Mouse (Mus musculus): ENCODE measurements around the gene Arid1b. TPM values are rescaled to one million over a fixed set of nuclear protein-coding genes. Genes with fewer than 3 reads are reported as not detected.
A peak's percentile ranks its signal among the peaks of the same experiment; 100 is the strongest.

The Arid1b gene
- polyA plus RNA-seq, 1 experiment, result 9.1 TPM

DNA sequence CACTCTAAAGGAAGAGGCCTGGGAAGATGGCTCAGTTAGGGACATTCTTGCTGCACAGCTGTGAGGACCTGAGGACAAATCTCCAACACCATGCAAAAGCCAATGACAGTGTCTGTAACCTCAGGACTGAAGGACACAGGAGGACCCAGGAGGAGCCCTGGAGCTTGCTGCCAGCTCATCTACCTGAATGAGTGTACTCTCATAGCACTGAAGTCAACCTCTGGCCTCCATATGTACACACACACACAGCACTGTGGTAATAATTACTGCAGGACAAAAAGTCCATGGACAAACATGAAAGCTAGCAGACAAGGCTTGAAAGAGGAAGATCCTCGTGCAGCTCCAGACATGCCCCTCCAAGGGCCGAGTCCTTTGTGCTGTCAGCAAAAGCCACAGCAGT, 238.0 kb downstream of the Arid1b start:
- H3K79me2 ChIP-seq (ENCODE audit: control insufficient read depth, insufficient read depth), result peaks cover 33% of the 10 kb centered on the region

DNA sequence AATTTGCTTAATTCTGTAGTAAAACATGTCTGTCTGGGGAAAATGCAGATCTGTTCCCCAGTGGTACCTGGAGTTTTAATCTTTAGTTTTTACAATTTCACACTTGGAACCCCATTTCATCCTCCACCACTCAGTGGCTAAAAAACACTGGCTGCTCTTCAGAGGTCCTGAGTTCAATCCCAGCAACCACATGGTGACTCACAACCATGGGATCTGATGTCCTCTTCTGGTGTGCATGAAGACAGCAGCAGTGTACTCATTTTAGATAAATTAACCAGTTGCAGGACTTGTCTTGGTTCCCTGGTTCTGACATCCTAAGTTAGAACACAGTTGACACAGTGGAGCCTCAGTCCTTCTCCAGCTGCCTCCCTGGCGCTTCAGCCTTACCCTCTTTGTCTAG, 239.9 kb downstream of the Arid1b start:
- Histone ChIP-seq H3K36me3 (ENCODE audit: control insufficient read depth, insufficient read depth) (no peaks in the 10 kb centered on the region), H3K79me2 (ENCODE audit: control insufficient read depth, insufficient read depth) (peaks cover 46% of the 10 kb centered on the region), H3K27me3 (ENCODE audit: control insufficient read depth, insufficient read depth, insufficient read length) (no peaks in the 10 kb centered on the region), H3K79me3 (ENCODE audit: low read depth) (peaks cover 5% of the 10 kb centered on the region), H3K4me3 (ENCODE audit: insufficient read depth, poor library complexity, severe bottlenecking) (no peak overlapping the region), H3ac (ENCODE audit: control insufficient read depth, insufficient read length, low read depth) (no peak overlapping the region)
- no peak for TF ChIP-seq MYOD1 (IDR thresholded peaks at IDR 0.05; ENCODE audit: control insufficient read depth, insufficient read length, low read depth)
- peak; percentile 16 for TF ChIP-seq FOSL1 (IDR thresholded peaks at IDR 0.05; ENCODE audit: insufficient read depth, low read length, poor library complexity, severe bottlenecking)

More for the DNA sequence above, 238.0 kb downstream of the Arid1b start:
- TF ChIP-seq CTCF (IDR thresholded peaks at IDR 0.05; ENCODE audit: control insufficient read depth, insufficient read depth, insufficient read length) (no peak), USF1 (IDR thresholded peaks at IDR 0.05; ENCODE audit: low read depth) (no peak), FOSL1 (IDR thresholded peaks at IDR 0.05; ENCODE audit: insufficient read depth, low read length, poor library complexity, severe bottlenecking) (no peak), MYOG (IDR thresholded peaks at IDR 0.05; ENCODE audit: control insufficient read depth, extremely low read depth, insufficient read length) (no peak), MYOD1 (IDR thresholded peaks at IDR 0.05; ENCODE audit: control insufficient read depth, insufficient read length, low read depth) (no peak), CEBPB (IDR thresholded peaks at IDR 0.05; ENCODE audit: low read depth) (no peak), MAX (IDR thresholded peaks at IDR 0.05) (no peak)
- Histone ChIP-seq H3K36me3 (ENCODE audit: control insufficient read depth, insufficient read depth) (no peaks in the 10 kb centered on the region), H3ac (ENCODE audit: control insufficient read depth, insufficient read length, low read depth) (no peak overlapping the region), H3K4me3 (ENCODE audit: insufficient read depth, poor library complexity, severe bottlenecking) (no peak overlapping the region), H3K79me3 (ENCODE audit: low read depth) (peaks cover 6% of the 10 kb centered on the region), H3K27me3 (ENCODE audit: control insufficient read depth, insufficient read depth, insufficient read length) (no peaks in the 10 kb centered on the region)

DNA sequence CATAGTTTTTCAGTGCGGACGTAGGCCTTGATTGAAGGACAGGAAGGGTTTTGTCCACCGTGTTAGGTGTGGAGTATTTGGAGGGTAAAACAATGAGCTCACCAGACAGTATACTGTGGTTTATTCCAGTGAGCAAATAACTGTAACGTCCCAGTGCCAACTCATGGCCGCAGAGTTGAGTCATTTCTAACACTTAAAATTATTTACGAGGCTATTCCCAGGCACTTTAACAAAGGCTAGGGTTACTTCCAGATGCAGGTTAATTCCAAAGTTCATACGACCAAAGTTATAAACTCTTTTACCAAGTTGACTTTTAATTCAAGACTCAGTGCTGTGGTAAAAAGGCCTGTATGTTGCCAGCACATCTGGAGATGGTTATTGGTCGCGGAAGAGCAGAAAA, 240.9 kb downstream of the Arid1b start:
- Histone ChIP-seq H3ac (ENCODE audit: control insufficient read depth, insufficient read length, low read depth) (no peak overlapping the region), H3K27me3 (ENCODE audit: control insufficient read depth, insufficient read depth, insufficient read length) (no peaks in the 10 kb centered on the region), H3K79me3 (ENCODE audit: low read depth) (peaks cover 5% of the 10 kb centered on the region), H3K4me3 (ENCODE audit: insufficient read depth, poor library complexity, severe bottlenecking) (no peak overlapping the region), H3K79me2 (ENCODE audit: control insufficient read depth, insufficient read depth) (peaks cover 53% of the 10 kb centered on the region), H3K36me3 (ENCODE audit: control insufficient read depth, insufficient read depth) (no peaks in the 10 kb centered on the region)
- TF ChIP-seq MAX (IDR thresholded peaks at IDR 0.05) (no peak), CEBPB (IDR thresholded peaks at IDR 0.05; ENCODE audit: low read depth) (no peak), FOSL1 (IDR thresholded peaks at IDR 0.05; ENCODE audit: insufficient read depth, low read length, poor library complexity, severe bottlenecking) (peak; percentile 70), CTCF (IDR thresholded peaks at IDR 0.05; ENCODE audit: control insufficient read depth, insufficient read depth, insufficient read length) (no peak)

DNA sequence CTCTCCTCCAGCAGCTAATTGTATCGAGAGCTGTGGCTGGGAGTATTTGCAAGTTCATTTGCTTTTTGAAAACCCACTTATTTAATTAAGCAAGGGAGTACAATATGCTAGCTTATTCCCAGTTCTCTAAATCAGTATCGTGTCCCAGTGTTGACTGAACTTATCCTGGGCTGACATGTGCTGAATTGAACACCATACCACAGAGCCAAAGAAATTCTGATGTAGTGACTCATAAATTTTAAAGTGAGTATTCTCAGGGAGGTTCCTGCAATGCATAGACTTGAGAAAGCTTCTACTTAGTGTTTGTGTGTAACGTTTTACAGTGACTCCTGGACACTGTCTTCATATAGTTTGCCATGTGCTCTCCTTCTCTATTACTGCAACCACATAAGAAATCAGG, 243.6 kb downstream of the Arid1b start:
- TF ChIP-seq MYOG (IDR thresholded peaks at IDR 0.05; ENCODE audit: control insufficient read depth, extremely low read depth, insufficient read length) (no peak), CTCF (IDR thresholded peaks at IDR 0.05; ENCODE audit: control insufficient read depth, insufficient read depth, insufficient read length) (no peak), CEBPB (IDR thresholded peaks at IDR 0.05; ENCODE audit: low read depth) (no peak), FOSL1 (IDR thresholded peaks at IDR 0.05; ENCODE audit: insufficient read depth, low read length, poor library complexity, severe bottlenecking) (no peak), MAX (IDR thresholded peaks at IDR 0.05) (peak; percentile 57), MYOD1 (IDR thresholded peaks at IDR 0.05; ENCODE audit: control insufficient read depth, insufficient read length, low read depth) (no peak), USF1 (IDR thresholded peaks at IDR 0.05; ENCODE audit: low read depth) (no peak)
- H3ac ChIP-seq (ENCODE audit: control insufficient read depth, insufficient read length, low read depth), result no peak overlapping the region
- H3K36me3 ChIP-seq (ENCODE audit: control insufficient read depth, insufficient read depth), result no peaks in the 10 kb centered on the region
- H3K4me3 ChIP-seq (ENCODE audit: insufficient read depth, poor library complexity, severe bottlenecking), result no peak overlapping the region
- no peaks in the 10 kb centered on the region for H3K27me3 ChIP-seq (ENCODE audit: control insufficient read depth, insufficient read depth, insufficient read length)
- H3K79me3 ChIP-seq (ENCODE audit: low read depth), result peaks cover 9% of the 10 kb centered on the region
- H3K79me2 ChIP-seq (ENCODE audit: control insufficient read depth, insufficient read depth), result peaks cover 56% of the 10 kb centered on the region

DNA sequence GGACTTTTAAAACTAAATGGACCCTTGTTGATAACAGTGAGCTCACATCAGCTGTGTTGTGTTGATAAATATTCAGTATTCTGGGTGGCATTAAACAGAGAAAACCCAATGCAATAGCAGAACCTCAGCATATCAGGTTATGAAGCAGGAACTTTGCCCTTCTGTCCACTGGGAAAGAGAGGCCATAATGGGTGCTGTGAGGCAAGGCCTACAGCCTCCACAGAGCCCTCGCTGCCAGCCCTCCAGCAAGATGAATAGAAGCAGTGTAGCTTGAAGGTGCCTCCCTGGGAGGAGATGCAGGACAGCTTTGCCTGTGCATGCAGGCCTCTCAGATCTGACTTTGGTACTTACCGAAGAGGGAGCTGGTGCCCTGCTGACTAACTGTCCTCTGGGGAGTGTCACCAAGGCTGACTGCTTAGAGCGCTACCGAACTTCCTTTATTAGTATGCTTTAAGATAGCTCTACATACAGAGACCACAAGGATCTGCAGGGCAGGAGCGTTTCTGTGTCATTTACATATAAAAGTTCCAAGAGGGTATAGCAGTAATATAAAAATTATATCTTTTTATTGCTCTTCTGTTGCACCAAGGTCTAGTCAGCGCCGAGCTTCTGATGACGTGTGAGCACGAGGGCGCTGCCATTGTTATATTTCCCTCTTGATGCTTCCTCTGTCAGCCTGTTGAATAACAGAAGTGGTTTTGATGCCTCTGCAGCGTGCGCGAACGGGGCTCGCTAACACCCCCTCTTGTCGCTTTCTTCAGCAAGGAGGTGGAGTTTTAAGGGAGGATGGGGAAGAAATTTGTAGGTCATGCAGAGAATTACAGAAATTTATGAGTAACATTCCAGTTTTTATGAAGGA, 244.5 kb downstream of the Arid1b start:
- Histone ChIP-seq H3K36me3 (ENCODE audit: control insufficient read depth, insufficient read depth) (peaks cover 5% of the 10 kb centered on the region), H3ac (ENCODE audit: control insufficient read depth, insufficient read length, low read depth) (no peak overlapping the region), H3K4me3 (ENCODE audit: insufficient read depth, poor library complexity, severe bottlenecking) (no peak overlapping the region), H3K79me2 (ENCODE audit: control insufficient read depth, insufficient read depth) (peaks cover 56% of the 10 kb centered on the region), H3K79me3 (ENCODE audit: low read depth) (peaks cover 9% of the 10 kb centered on the region), H3K27me3 (ENCODE audit: control insufficient read depth, insufficient read depth, insufficient read length) (no peaks in the 10 kb centered on the region)
- TF ChIP-seq FOSL1 (IDR thresholded peaks at IDR 0.05; ENCODE audit: insufficient read depth, low read length, poor library complexity, severe bottlenecking) (no peak), CEBPB (IDR thresholded peaks at IDR 0.05; ENCODE audit: low read depth) (no peak), MYOG (IDR thresholded peaks at IDR 0.05; ENCODE audit: control insufficient read depth, extremely low read depth, insufficient read length) (no peak)

DNA sequence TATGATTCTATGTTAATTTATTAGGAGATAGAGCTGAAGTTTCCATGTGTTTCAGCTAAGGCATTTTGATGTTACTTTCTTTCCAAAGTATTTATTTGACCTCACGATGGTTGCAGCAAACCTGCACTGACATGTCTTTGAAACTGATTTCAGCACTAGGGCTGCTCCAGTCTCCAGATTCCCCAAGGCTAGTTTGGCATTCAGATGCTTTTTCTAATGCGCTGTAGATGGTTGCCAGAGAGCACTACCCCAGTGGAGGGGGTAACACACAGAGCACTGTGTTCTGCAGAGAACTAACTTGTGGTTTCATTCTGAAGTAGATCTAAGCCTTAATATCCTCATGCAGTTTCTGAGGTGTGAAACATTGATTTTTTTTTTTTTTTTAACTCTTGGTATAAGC, 250.4 kb downstream of the Arid1b start:
- Histone ChIP-seq H3K4me3 (ENCODE audit: insufficient read depth, poor library complexity, severe bottlenecking) (no peak overlapping the region), H3ac (ENCODE audit: control insufficient read depth, insufficient read length, low read depth) (no peak overlapping the region), H3K79me3 (ENCODE audit: low read depth) (peaks cover 6% of the 10 kb centered on the region), H3K79me2 (ENCODE audit: control insufficient read depth, insufficient read depth) (peaks cover 18% of the 10 kb centered on the region), H3K36me3 (ENCODE audit: control insufficient read depth, insufficient read depth) (peaks cover 5% of the 10 kb centered on the region), H3K27me3 (ENCODE audit: control insufficient read depth, insufficient read depth, insufficient read length) (no peaks in the 10 kb centered on the region)
- TF ChIP-seq FOSL1 (IDR thresholded peaks at IDR 0.05; ENCODE audit: insufficient read depth, low read length, poor library complexity, severe bottlenecking), result no peak
- TF ChIP-seq USF1 (IDR thresholded peaks at IDR 0.05; ENCODE audit: low read depth), result no peak
